Comparison of ENCODE assay signal across 8 mouse cellular contexts in genomic region chr13:34342286-34342890, GRCm38 (mm10). TPM values are rescaled to one million over a fixed set of nuclear protein-coding genes. Genes with fewer than 3 reads are reported as not detected.
DNase-seq lines count a peak whose midpoint lies in the region; ATAC-seq and TF ChIP-seq lines count a peak whose summit lies in the region.

No protein-coding gene starts in this region.

- ATAC-seq in heart, embryonic 12.5 days (ENCODE audit: insufficient number of reproducible peaks, low FRiP score), result no peak
- ATAC-seq in G1E (ENCODE audit: extremely low read depth, insufficient number of reproducible peaks, low FRiP score, poor library complexity, severe bottlenecking), result no peak
- no peak for ATAC-seq in forebrain, embryonic 15.5 days (replicated peaks)
- no peak for ATAC-seq in lung, embryonic 15.5 days (ENCODE audit: borderline replicate concordance, extremely low read depth, low FRiP score, low TSS enrichment)

- H3K4me3 ChIP-seq in heart, embryonic 12.5 days, result peak overlapping the region; percentile 84
- H3K4me3 ChIP-seq in G1E (ENCODE audit: low read depth, low read length), result peak overlapping the region; percentile 89
- H3K4me3 ChIP-seq in forebrain, embryonic 15.5 days, result peak overlapping the region; percentile 93
- H3K4me3 ChIP-seq in lung, embryonic 15.5 days, result peak overlapping the region; percentile 72

- no peak overlapping the region for H3K27ac ChIP-seq in heart, embryonic 12.5 days (ENCODE audit: poor library complexity, severe bottlenecking)
- 0 out of 2 replicates have a peak overlapping the region, but pooled peaks have one; percentile 6 for H3K27ac ChIP-seq in forebrain, embryonic 15.5 days (replicated peaks)
- H3K27ac ChIP-seq in lung, embryonic 15.5 days, result no peak overlapping the region

- peaks cover 25% of the 10 kb centered on the region for H3K4me1 ChIP-seq in heart, embryonic 12.5 days (replicated peaks)
- peaks cover 65% of the 10 kb centered on the region for H3K4me1 ChIP-seq in G1E (ENCODE audit: insufficient read depth, low read depth, low read length)
- H3K4me1 ChIP-seq in forebrain, embryonic 15.5 days, result peaks cover 51% of the 10 kb centered on the region
- H3K4me1 ChIP-seq in lung, embryonic 15.5 days, result peaks cover 36% of the 10 kb centered on the region

- no peaks in the 10 kb centered on the region for H3K27me3 ChIP-seq in heart, embryonic 12.5 days (replicated peaks)
- no peaks in the 10 kb centered on the region for H3K27me3 ChIP-seq in G1E (ENCODE audit: insufficient read depth, low read length)
- no peaks in the 10 kb centered on the region for H3K27me3 ChIP-seq in forebrain, embryonic 15.5 days
- H3K27me3 ChIP-seq in lung, embryonic 15.5 days, result peaks cover 16% of the 10 kb centered on the region

- H3K9me3 ChIP-seq in heart, embryonic 12.5 days (replicated peaks), result no peaks in the 10 kb centered on the region
- H3K9me3 ChIP-seq in G1E (replicated peaks), result no peaks in the 10 kb centered on the region
- no peaks in the 10 kb centered on the region for H3K9me3 ChIP-seq in forebrain, embryonic 15.5 days
- no peaks in the 10 kb centered on the region for H3K9me3 ChIP-seq in lung, embryonic 15.5 days

- intact Hi-C loops in heart, postnatal 10 days (cut with DNase I), result loop anchor here (10.0 kb wide), 1 partner anchor 298 kb away; no protein-coding TSS in a partner anchor

- 54% methylated on average over 6 of the region's 6 CpGs for WGBS in heart, embryonic 12.5 days
- WGBS in forebrain, embryonic 15.5 days, result 14% methylated on average over 6 of the region's 6 CpGs
- WGBS in lung, embryonic 15.5 days, result 52% methylated on average over 6 of the region's 6 CpGs

- TF ChIP-seq CTCF in G1E (IDR thresholded peaks at IDR 0.05; ENCODE audit: low read depth, low read length), result no peak

- peak overlapping the region; percentile 94 for H3K9ac ChIP-seq in heart, embryonic 12.5 days
- peak overlapping the region; percentile 20 for H3K9ac ChIP-seq in forebrain, embryonic 15.5 days (replicated peaks)
- H3K9ac ChIP-seq in lung, embryonic 15.5 days, result 0 out of 2 replicates have a peak overlapping the region, but pooled peaks have one; percentile 4

- no peak for DNase-seq in heart, postnatal 10 days
- no peak for DNase-seq in G1E (ENCODE audit: low spot score)
- no peak for DNase-seq in thymus, postnatal 10 days (ENCODE audit: low spot score in 2 of 2)
- no peak for DNase-seq in adrenal gland, adult 8-10 months
- no peak for DNase-seq in adrenal gland, adult (ENCODE audit: inconsistent age in 2 of 2, low spot score in 1 of 2)

- no peaks in the 10 kb centered on the region for H3K36me3 ChIP-seq in heart, embryonic 12.5 days
- H3K36me3 ChIP-seq in G1E (replicated peaks), result peaks cover 34% of the 10 kb centered on the region
- H3K36me3 ChIP-seq in forebrain, embryonic 15.5 days, result no peaks in the 10 kb centered on the region
- no peaks in the 10 kb centered on the region for H3K36me3 ChIP-seq in lung, embryonic 15.5 days

- peak overlapping the region; percentile 94 for H3K4me2 ChIP-seq in heart, embryonic 12.5 days
- peak overlapping the region; percentile 70 for H3K4me2 ChIP-seq in forebrain, embryonic 15.5 days (replicated peaks)
- H3K4me2 ChIP-seq in lung, embryonic 15.5 days, result peak overlapping the region; percentile 84

RNA-seq across cellular contexts. Expression of gene Slc22a23, which starts 2.6 kb away (rescaled TPM):
- polyA plus RNA-seq in heart, embryonic 12.5 days (2016; fragmentation: Nextera tagmentation; extraction: Ambion mirVana), result 10.0 and 11.0 TPM in 2 replicates
- 1 to 10 TPM; 7.1 to 7.3 TPM for total RNA-seq in heart, postnatal 10 days (2021)
- total RNA-seq in G1E (2014; fragmentation: Nextera tagmentation), result 24.9 and 68.0 TPM in 2 replicates
- total RNA-seq in G1E (2017), result 14.7 and 18.0 TPM in 2 replicates
- 43.8 and 49.3 TPM in 2 replicates for polyA plus RNA-seq in G1E (2012)
- 10.9 and 11.3 TPM in 2 replicates for polyA plus RNA-seq in forebrain, embryonic 15.5 days (2015; fragmentation: Nextera tagmentation; extraction: Ambion mirVana)
- polyA plus RNA-seq in lung, embryonic 15.5 days (2015; fragmentation: Nextera tagmentation; extraction: Ambion mirVana), result 4.1 and 4.4 TPM in 2 replicates
- total RNA-seq in adrenal gland, adult 8-10 months (2022), result 1 to 10 TPM; 4.2 to 4.7 (median 4.5) TPM

Comparison
In these comparisons a context has a peak if more than half of its experiments do, and no peak if none do; other contexts are left out.
1. H3K9ac ChIP-seq: peak in every context shown above with its lines; median percentile 94 in heart, embryonic 12.5 days; 20 in forebrain, embryonic 15.5 days; 4 in lung, embryonic 15.5 days.